Mouse (Mus musculus): ENCODE measurements at regions not wholly inside any gene's neighbourhood (a gene's known extent, or its start where the extent isn't known, plus 50 kb on each side); places are given as distances from the start of the nearest gene placed in this dataset.

DNA sequence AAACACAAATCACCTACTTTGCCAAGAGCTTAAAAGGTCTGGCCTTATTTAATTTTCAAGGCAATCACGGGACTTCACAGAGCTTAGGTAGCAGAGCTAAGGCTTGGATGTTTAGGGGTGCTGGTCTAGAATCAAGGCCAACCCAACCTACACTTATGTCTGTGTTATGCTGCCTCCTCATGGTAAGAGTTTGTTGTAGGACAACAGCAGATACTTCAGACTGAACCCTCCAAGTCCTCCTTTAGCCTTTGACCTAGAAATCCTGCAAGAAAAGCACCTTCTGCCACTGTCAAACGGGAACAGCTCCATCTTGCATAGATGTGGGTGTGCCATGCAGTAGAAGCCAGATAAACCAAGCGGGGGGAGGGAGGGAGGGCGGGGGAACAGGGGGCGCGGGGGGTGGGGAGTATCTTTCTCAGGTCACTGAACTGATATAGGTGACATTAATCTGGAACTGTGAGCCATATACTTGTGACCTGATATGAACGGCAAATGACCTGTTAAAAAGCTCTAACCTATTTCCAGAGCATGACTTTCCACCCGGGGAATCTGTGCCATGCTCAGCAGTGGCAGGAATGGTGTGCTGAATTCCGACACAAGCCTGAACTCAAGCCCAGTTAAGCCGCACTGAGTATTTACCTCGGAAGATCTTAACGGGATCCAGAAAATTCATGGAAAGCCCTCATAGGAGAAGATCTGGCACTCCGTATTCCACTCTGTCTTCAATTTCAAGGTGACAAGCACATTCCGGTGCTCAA is 838.3 kb downstream of the Gsdmc2 start:
- no peaks in the 10 kb centered on the region for H3K36me3 ChIP-seq (ENCODE audit: control insufficient read depth, insufficient read depth, low read length, poor library complexity, severe bottlenecking)
- no peak overlapping the region for H3K27ac ChIP-seq (ENCODE audit: insufficient read depth, low read depth, low read length, poor library complexity, severe bottlenecking)
- in situ Hi-C loops (cut with MboI; ENCODE audit: low sequenced_read_pairs in 2 of 2, unreplicated experiment in 2 of 2): no loop called here
- H3K9ac ChIP-seq (ENCODE audit: insufficient read depth, low read depth, low read length, poor library complexity, severe bottlenecking): no peak overlapping the region
- H3K4me3 ChIP-seq (ENCODE audit: insufficient read depth in 1 of 2, low read depth in 1 of 2, low read length in 2 of 2, poor library complexity in 1 of 2, severe bottlenecking in 1 of 2): no peak overlapping the region
- TF ChIP-seq CHD2 (IDR thresholded peaks at IDR 0.05; ENCODE audit: low read depth, low read length) (no peak), MAFK (IDR thresholded peaks at IDR 0.05; ENCODE audit: insufficient read depth, low read depth, low read length) (no peak), ZNF384 (IDR thresholded peaks at IDR 0.05; ENCODE audit: low read depth, low read length) (no peak), ZC3H11A (IDR thresholded peaks at IDR 0.05; ENCODE audit: borderline replicate concordance, low read depth, low read length) (no peak), HCFC1 (IDR thresholded peaks at IDR 0.05; ENCODE audit: borderline replicate concordance, insufficient read depth, low read length) (no peak)
- no peak for DNase-seq (ENCODE audit: low read depth, low spot score)
- no peaks in the 10 kb centered on the region for H3K9me3 ChIP-seq (ENCODE audit: control insufficient read depth, insufficient read depth, low read depth, low read length)
- H3K4me1 ChIP-seq (ENCODE audit: control insufficient read depth in 2 of 2, insufficient read depth in 2 of 2, low read length in 2 of 2, poor library complexity in 1 of 2): no peaks in the 10 kb centered on the region

DNA sequence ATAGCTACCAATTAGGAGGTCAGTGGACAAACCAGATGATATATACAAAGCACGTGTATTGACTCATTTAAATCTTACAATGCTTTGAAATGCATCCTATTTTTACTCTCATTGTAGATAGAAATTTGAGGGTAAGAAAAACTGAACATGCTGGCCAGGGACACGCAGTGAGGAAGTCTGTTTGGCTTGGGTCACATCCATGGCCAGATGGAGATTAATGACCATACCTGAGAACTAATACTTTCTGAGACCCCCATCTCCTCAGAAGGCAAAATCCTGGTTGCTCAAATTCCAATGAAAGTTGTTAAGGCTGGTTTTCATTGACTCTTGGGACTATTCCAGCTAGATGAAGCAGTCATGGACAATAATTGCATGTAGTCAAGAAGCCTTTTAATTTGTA is 850.3 kb downstream of the Gsdmc2 start:
- in situ Hi-C loops (cut with MboI; ENCODE audit: low sequenced_read_pairs in 2 of 2, unreplicated experiment in 2 of 2): no loop called here
- Histone ChIP-seq H3K9ac (ENCODE audit: insufficient read depth, low read depth, low read length, poor library complexity, severe bottlenecking) (no peak overlapping the region), H3K9me3 (ENCODE audit: control insufficient read depth, insufficient read depth, low read depth, low read length) (no peaks in the 10 kb centered on the region), H3K4me1 (ENCODE audit: control insufficient read depth in 2 of 2, insufficient read depth in 2 of 2, low read length in 2 of 2, poor library complexity in 1 of 2) (no peaks in the 10 kb centered on the region), H3K27ac (ENCODE audit: insufficient read depth, low read depth, low read length, poor library complexity, severe bottlenecking) (no peak overlapping the region), H3K4me3 (ENCODE audit: insufficient read depth in 1 of 2, low read depth in 1 of 2, low read length in 2 of 2, poor library complexity in 1 of 2, severe bottlenecking in 1 of 2) (no peak overlapping the region), H3K36me3 (ENCODE audit: control insufficient read depth, insufficient read depth, low read length, poor library complexity, severe bottlenecking) (no peaks in the 10 kb centered on the region)
- TF ChIP-seq CHD2 (IDR thresholded peaks at IDR 0.05; ENCODE audit: low read depth, low read length): no peak
- TF ChIP-seq ZC3H11A (IDR thresholded peaks at IDR 0.05; ENCODE audit: borderline replicate concordance, low read depth, low read length): no peak
- no peak for TF ChIP-seq HCFC1 (IDR thresholded peaks at IDR 0.05; ENCODE audit: borderline replicate concordance, insufficient read depth, low read length)
- no peak for TF ChIP-seq ZNF384 (IDR thresholded peaks at IDR 0.05; ENCODE audit: low read depth, low read length)
- no peak for TF ChIP-seq MAFK (IDR thresholded peaks at IDR 0.05; ENCODE audit: insufficient read depth, low read depth, low read length)
- DNase-seq (ENCODE audit: low read depth, low spot score): no peak

DNA sequence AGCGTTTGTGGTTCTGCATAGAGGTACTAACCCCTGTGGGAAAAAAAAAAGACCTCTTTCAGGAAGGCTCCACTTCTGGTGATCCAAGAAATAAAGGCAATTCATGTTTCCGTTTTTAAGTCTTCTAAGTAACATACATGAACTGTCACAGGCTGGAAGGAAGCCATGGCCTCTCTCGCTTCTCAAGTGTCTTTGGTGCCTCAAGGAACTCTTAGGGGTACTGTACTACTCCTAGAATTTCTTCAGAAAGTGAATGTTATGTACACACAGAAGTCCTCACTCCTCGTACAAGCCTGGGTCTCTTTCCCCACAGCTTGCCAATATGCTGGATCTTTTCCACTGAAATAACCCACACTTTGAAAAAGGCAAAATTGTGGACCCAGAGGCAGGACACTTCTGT is 858.1 kb downstream of the Gsdmc2 start:
- Histone ChIP-seq H3K9ac (ENCODE audit: insufficient read depth, low read depth, low read length, poor library complexity, severe bottlenecking) (no peak overlapping the region), H3K27ac (ENCODE audit: insufficient read depth, low read depth, low read length, poor library complexity, severe bottlenecking) (no peak overlapping the region), H3K4me3 (ENCODE audit: insufficient read depth in 1 of 2, low read depth in 1 of 2, low read length in 2 of 2, poor library complexity in 1 of 2, severe bottlenecking in 1 of 2) (no peak overlapping the region), H3K9me3 (ENCODE audit: control insufficient read depth, insufficient read depth, low read depth, low read length) (no peaks in the 10 kb centered on the region), H3K4me1 (ENCODE audit: control insufficient read depth in 2 of 2, insufficient read depth in 2 of 2, low read length in 2 of 2, poor library complexity in 1 of 2) (no peaks in the 10 kb centered on the region), H3K36me3 (ENCODE audit: control insufficient read depth, insufficient read depth, low read length, poor library complexity, severe bottlenecking) (no peaks in the 10 kb centered on the region)
- TF ChIP-seq MAFK (IDR thresholded peaks at IDR 0.05; ENCODE audit: insufficient read depth, low read depth, low read length): no peak
- no peak for TF ChIP-seq ZNF384 (IDR thresholded peaks at IDR 0.05; ENCODE audit: low read depth, low read length)
- TF ChIP-seq HCFC1 (IDR thresholded peaks at IDR 0.05; ENCODE audit: borderline replicate concordance, insufficient read depth, low read length): no peak
- TF ChIP-seq CHD2 (IDR thresholded peaks at IDR 0.05; ENCODE audit: low read depth, low read length): no peak
- no peak for TF ChIP-seq ZC3H11A (IDR thresholded peaks at IDR 0.05; ENCODE audit: borderline replicate concordance, low read depth, low read length)
- in situ Hi-C loops (cut with MboI; ENCODE audit: low sequenced_read_pairs in 2 of 2, unreplicated experiment in 2 of 2): no loop called here
- DNase-seq (ENCODE audit: low read depth, low spot score): no peak

DNA sequence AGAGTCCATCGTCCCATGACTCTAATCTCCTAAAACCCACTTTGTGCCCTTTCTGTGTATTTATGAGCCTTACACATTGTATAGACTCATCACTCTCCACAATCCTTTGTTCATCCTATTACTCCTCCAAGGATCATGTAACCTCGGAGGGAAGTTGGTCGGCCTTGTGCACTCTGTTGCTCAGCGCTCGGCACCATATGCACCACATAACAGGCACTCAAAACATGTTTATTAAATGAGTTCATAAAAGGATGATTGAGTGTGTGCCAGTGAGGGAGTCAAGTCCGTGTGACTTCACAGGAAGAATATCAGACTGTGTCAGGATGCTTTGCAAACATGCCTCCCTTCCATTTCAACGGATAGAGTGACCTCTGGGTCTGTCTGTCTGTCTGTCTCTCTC is 858.8 kb downstream of the Gsdmc2 start:
- DNase-seq (ENCODE audit: low read depth, low spot score): no peak
- in situ Hi-C loops (cut with MboI; ENCODE audit: low sequenced_read_pairs in 2 of 2, unreplicated experiment in 2 of 2): no loop called here
- Histone ChIP-seq H3K9me3 (ENCODE audit: control insufficient read depth, insufficient read depth, low read depth, low read length) (no peaks in the 10 kb centered on the region), H3K27ac (ENCODE audit: insufficient read depth, low read depth, low read length, poor library complexity, severe bottlenecking) (no peak overlapping the region), H3K36me3 (ENCODE audit: control insufficient read depth, insufficient read depth, low read length, poor library complexity, severe bottlenecking) (no peaks in the 10 kb centered on the region), H3K9ac (ENCODE audit: insufficient read depth, low read depth, low read length, poor library complexity, severe bottlenecking) (no peak overlapping the region), H3K4me3 (ENCODE audit: insufficient read depth in 1 of 2, low read depth in 1 of 2, low read length in 2 of 2, poor library complexity in 1 of 2, severe bottlenecking in 1 of 2) (no peak overlapping the region), H3K4me1 (ENCODE audit: control insufficient read depth in 2 of 2, insufficient read depth in 2 of 2, low read length in 2 of 2, poor library complexity in 1 of 2) (no peaks in the 10 kb centered on the region)
- TF ChIP-seq ZNF384 (IDR thresholded peaks at IDR 0.05; ENCODE audit: low read depth, low read length) (no peak), MAFK (IDR thresholded peaks at IDR 0.05; ENCODE audit: insufficient read depth, low read depth, low read length) (no peak), HCFC1 (IDR thresholded peaks at IDR 0.05; ENCODE audit: borderline replicate concordance, insufficient read depth, low read length) (no peak), ZC3H11A (IDR thresholded peaks at IDR 0.05; ENCODE audit: borderline replicate concordance, low read depth, low read length) (no peak), CHD2 (IDR thresholded peaks at IDR 0.05; ENCODE audit: low read depth, low read length) (no peak)

All from ES-E14 (cell line).